In genomic region chr11:111155747-111156146, GRCm38 (mm10) we compare ENCODE assay signal across 23 mouse cellular contexts.
"Had no signal": no experiment of that assay in that cellular context is flagged by ENCODE, and none has a peak within 500 bp of the region (broad histone marks: within the 10 kb centered on the region; RNA-seq: fewer than 3 reads in every experiment).

No protein-coding gene starts in this region.

- H3K27me3 ChIP-seq: heart, embryonic 12.5 days; hindbrain, embryonic 12.5 days; limb, embryonic 13.5 days; limb, embryonic 15.5 days; liver, embryonic 13.5 days; liver, embryonic 15.5 days had no signal

- H3K9ac ChIP-seq: heart, embryonic 12.5 days; hindbrain, embryonic 12.5 days; hindbrain, embryonic 14.5 days; limb, embryonic 13.5 days; limb, embryonic 15.5 days; liver, embryonic 13.5 days; liver, embryonic 15.5 days had no signal

- H3K27ac ChIP-seq: heart, embryonic 10.5 days; hindbrain, embryonic 10.5 days; hindbrain, embryonic 12.5 days; hindbrain, embryonic 14.5 days; limb, embryonic 13.5 days; limb, embryonic 15.5 days; liver, embryonic 13.5 days; liver, embryonic 15.5 days had no signal

- H3K9me3 ChIP-seq: heart, embryonic 10.5 days; heart, embryonic 12.5 days; hindbrain, embryonic 10.5 days; hindbrain, embryonic 12.5 days; limb, embryonic 13.5 days; limb, embryonic 15.5 days; liver, embryonic 13.5 days; liver, embryonic 15.5 days had no signal

- ATAC-seq: forebrain, embryonic 16.5 days; hindbrain, embryonic 16.5 days; intestine, embryonic 16.5 days had no signal

- DNase-seq: gastrocnemius, postnatal 14 days; gastrocnemius, postnatal 36 days; heart, adult 18-20 months; heart, postnatal 10 days; kidney, adult 11 months; kidney, adult 2 months; kidney, adult 9 months; kidney, postnatal 14 days; layer of hippocampus, adult 9-11 months; layer of hippocampus, postnatal 36 days; liver, embryonic 13.5 days had no signal

- H3K4me1 ChIP-seq: heart, embryonic 10.5 days; heart, embryonic 12.5 days; hindbrain, embryonic 10.5 days; hindbrain, embryonic 12.5 days; limb, embryonic 13.5 days; limb, embryonic 15.5 days; liver, embryonic 13.5 days; liver, embryonic 15.5 days had no signal

- H3K4me3 ChIP-seq: heart, embryonic 10.5 days; heart, embryonic 12.5 days; hindbrain, embryonic 10.5 days; hindbrain, embryonic 12.5 days; limb, embryonic 13.5 days; limb, embryonic 15.5 days; liver, embryonic 13.5 days; liver, embryonic 15.5 days had no signal

- H3K4me2 ChIP-seq: heart, embryonic 12.5 days; hindbrain, embryonic 12.5 days; hindbrain, embryonic 14.5 days; limb, embryonic 13.5 days; limb, embryonic 15.5 days; liver, embryonic 11.5 days; liver, embryonic 13.5 days; liver, embryonic 15.5 days had no signal

- H3K36me3 ChIP-seq: heart, embryonic 10.5 days; heart, embryonic 12.5 days; hindbrain, embryonic 10.5 days; hindbrain, embryonic 12.5 days; limb, embryonic 13.5 days; limb, embryonic 15.5 days; liver, embryonic 13.5 days; liver, embryonic 15.5 days had no signal
